Comparison of ENCODE assay signal across 8 mouse cellular contexts in the genomic region with DNA sequence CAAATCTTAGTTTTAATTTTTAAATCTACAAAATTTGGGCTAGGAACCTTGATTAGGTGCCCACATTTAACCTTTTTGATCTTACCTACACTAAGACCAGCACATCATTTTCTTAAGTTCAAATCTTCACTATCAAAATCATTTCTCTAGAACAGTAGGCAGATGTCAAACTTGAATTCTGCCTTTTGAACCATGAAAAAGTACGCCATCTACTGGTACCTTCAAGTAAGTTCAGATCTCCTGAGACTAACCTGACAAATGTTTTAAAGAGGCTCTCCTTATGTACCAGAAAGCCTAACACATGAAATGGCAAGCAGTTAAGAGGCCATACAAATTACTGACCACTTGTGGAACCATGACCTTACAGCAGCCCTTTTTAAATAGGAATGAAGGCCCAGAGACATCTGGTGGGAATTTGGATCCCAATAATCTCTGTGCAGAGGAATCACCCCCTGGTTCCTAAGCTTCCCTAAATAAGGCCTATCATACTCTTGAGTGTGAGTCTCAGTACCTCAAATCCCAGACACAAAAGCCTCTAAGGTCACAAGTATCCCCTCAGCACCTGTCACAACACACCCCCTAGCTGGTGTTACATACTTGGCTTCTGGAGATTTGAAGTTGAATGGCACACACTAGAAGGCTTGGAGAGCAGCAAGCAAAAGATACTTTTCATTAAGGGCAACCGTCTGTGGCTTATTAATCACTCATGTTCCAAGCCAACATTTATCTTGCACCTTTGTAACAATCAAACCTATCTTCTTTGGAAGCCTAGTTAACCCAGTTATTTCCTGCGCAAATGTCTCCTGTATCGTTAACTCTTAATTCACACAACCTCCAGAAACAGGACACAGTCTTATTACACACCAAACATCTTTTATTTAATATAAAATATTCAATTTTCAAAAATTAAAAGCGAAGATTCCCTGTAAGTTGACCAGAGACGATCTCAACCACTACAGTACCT.
DNase-seq lines count a peak whose midpoint lies in the region; ATAC-seq and TF ChIP-seq lines count a peak whose summit lies in the region.

No protein-coding gene starts in this region.

- H3K4me2 ChIP-seq in heart, embryonic 13.5 days, result peak overlapping the region; percentile 92
- peak overlapping the region; percentile 86 for H3K4me2 ChIP-seq in liver, embryonic 15.5 days

- DNase-seq in layer of hippocampus, adult 2 months (ENCODE audit: low spot score in 2 of 2), result no peak
- DNase-seq in layer of hippocampus, adult 8-10 months (ENCODE audit: low spot score in 2 of 2), result no peak
- peak; percentile 38 for DNase-seq in skeletal muscle tissue, adult 2 months (ENCODE audit: low read depth, low spot score)
- no peak for DNase-seq in spleen, postnatal 4 days (ENCODE audit: low spot score in 2 of 2)
- no peak for DNase-seq in layer of hippocampus, postnatal 36 days

- H3K4me3 ChIP-seq in layer of hippocampus, adult 2 months, result peak overlapping the region; percentile 83
- peak overlapping the region; percentile 79 for H3K4me3 ChIP-seq in brown adipose tissue, adult 24 weeks (ENCODE audit: insufficient read depth, low read depth, low read length)
- peak overlapping the region; percentile 73 for H3K4me3 ChIP-seq in heart, embryonic 13.5 days
- H3K4me3 ChIP-seq in liver, embryonic 15.5 days (replicated peaks), result peak overlapping the region; percentile 79

- peak; percentile 81 for TF ChIP-seq CTCF in layer of hippocampus, adult 2 months (conservative IDR thresholded peaks at IDR 0.05)

- H3K9ac ChIP-seq in heart, embryonic 13.5 days, result peak overlapping the region; percentile 89
- peak overlapping the region; percentile 82 for H3K9ac ChIP-seq in liver, embryonic 15.5 days

- peaks cover 25% of the 10 kb centered on the region for H3K36me3 ChIP-seq in heart, embryonic 13.5 days
- peaks cover 20% of the 10 kb centered on the region for H3K36me3 ChIP-seq in liver, embryonic 15.5 days (replicated peaks)

- no peaks in the 10 kb centered on the region for H3K9me3 ChIP-seq in heart, embryonic 13.5 days
- H3K9me3 ChIP-seq in liver, embryonic 15.5 days (replicated peaks), result no peaks in the 10 kb centered on the region

- 3% methylated on average over 6 of the region's 6 CpGs for WGBS in heart, embryonic 13.5 days
- WGBS in liver, embryonic 15.5 days (ENCODE audit: insufficient replicate concordance), result 3% methylated on average over 6 of the region's 6 CpGs

- peak overlapping the region; percentile 96 for H3K27ac ChIP-seq in layer of hippocampus, adult 2 months
- H3K27ac ChIP-seq in brown adipose tissue, adult 24 weeks (replicated peaks; ENCODE audit: low read depth, low read length), result no peak overlapping the region; the same call in 1 of the 2 replicates
- H3K27ac ChIP-seq in heart, embryonic 13.5 days (replicated peaks), result peak overlapping the region; percentile 76
- peak overlapping the region; percentile 99 for H3K27ac ChIP-seq in liver, embryonic 15.5 days (replicated peaks)

- no peaks in the 10 kb centered on the region for H3K4me1 ChIP-seq in brown adipose tissue, adult 24 weeks (ENCODE audit: control insufficient read depth, insufficient read depth, insufficient read length, low read length)
- H3K4me1 ChIP-seq in heart, embryonic 13.5 days, result peaks cover 37% of the 10 kb centered on the region
- H3K4me1 ChIP-seq in liver, embryonic 15.5 days (replicated peaks), result peaks cover 25% of the 10 kb centered on the region

- no peak for ATAC-seq in heart, embryonic 13.5 days (ENCODE audit: extremely low read depth, insufficient number of reproducible peaks, low FRiP score, low TSS enrichment)
- ATAC-seq in liver, embryonic 15.5 days (ENCODE audit: insufficient read depth), result no peak

- H3K27me3 ChIP-seq in heart, embryonic 13.5 days (replicated peaks), result no peaks in the 10 kb centered on the region
- H3K27me3 ChIP-seq in liver, embryonic 15.5 days, result no peaks in the 10 kb centered on the region
